Mouse (Mus musculus): ENCODE results near the gene Sgca. TPM values are rescaled to one million over a fixed set of nuclear protein-coding genes. Genes with fewer than 3 reads are reported as not detected.
A peak's percentile ranks its signal among the peaks of the same experiment; 100 is the strongest.

Sgca gene
- total RNA-seq, 2 experiments from 2014 or later: 135 to 139 TPM

GRCm38 (mm10) chr11:95004136-95004936 is 28.2 kb upstream of the Sgca start:
- DNase-seq: peak in 1 of 2 experiments; percentile 55
- intact Hi-C loops (cut with DNase I): no loop called here

DNA sequence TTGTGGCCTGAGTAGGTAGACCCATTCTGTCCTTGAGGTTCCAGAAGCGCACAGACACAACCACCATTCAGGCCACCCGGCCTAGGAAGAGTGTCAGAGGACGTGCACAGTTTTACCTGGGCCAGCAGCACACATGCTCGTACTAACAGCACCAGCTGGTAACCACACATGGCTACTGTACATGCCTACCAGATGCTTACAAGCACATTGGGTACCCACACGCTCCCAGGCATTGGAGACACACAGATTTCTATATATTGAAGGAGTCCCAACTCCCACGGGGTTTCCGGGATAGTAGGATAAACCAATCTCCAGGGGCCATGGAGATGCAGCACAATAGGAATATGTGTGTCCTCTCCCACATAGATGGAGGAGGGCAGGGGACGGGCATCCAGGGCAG is 26.6 kb upstream of the Sgca start:
- DNase-seq: no peak
- intact Hi-C loops (cut with DNase I): no loop called here

- intact Hi-C loops (cut with DNase I): loop anchor here (1.0 to 2.0 kb wide), 2 partner anchors 22 to 63 kb away; no protein-coding TSS in a partner anchor
- no peak for DNase-seq
These were observed 25.6 kb upstream of the Sgca start for GRCm38 (mm10) chr11:95001584-95002347.

- intact Hi-C loops (cut with DNase I): loop anchor here (1.0 to 2.0 kb wide), 2 partner anchors 22 to 62 kb away; no protein-coding TSS in a partner anchor
These were observed 24.9 kb upstream of the Sgca start for GRCm38 (mm10) chr11:95001058-95001457.

DNA sequence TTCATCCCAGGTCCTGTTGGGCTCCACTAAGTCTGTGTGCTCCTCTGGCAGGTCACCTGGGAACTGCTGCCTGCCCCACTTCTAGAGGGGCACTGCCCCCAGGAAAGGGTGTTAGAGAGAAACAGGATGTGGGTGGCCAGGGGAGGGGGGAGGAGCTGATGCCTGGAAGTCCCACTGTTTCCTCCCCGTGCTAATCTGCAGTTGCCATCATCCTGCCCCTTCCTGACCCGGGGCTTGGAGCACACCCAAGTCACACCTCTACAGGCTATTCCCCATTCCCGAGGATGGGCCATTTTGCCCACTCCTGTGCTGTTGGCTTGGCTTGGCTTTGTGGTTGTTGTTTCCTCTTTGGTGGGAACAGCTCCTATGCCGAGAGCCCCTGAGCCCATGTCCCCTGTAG is 24.4 kb upstream of the Sgca start:
- intact Hi-C loops (cut with DNase I): loop anchor here (2.0 kb wide), 1 partner anchor 62 kb away; no protein-coding TSS in a partner anchor
- DNase-seq: peak in 1 of 2 experiments; percentile 56

More at GRCm38 (mm10) chr11:95001058-95001457, 24.9 kb upstream of the Sgca start:
- DNase-seq: peak; percentile 64 to 75

GRCm38 (mm10) chr11:95000128-95000527 is 24.0 kb upstream of the Sgca start:
- intact Hi-C loops (cut with DNase I): loop anchor here (2.0 kb wide), 1 partner anchor 61 kb away; no protein-coding TSS in a partner anchor
- DNase-seq: no peak

DNA sequence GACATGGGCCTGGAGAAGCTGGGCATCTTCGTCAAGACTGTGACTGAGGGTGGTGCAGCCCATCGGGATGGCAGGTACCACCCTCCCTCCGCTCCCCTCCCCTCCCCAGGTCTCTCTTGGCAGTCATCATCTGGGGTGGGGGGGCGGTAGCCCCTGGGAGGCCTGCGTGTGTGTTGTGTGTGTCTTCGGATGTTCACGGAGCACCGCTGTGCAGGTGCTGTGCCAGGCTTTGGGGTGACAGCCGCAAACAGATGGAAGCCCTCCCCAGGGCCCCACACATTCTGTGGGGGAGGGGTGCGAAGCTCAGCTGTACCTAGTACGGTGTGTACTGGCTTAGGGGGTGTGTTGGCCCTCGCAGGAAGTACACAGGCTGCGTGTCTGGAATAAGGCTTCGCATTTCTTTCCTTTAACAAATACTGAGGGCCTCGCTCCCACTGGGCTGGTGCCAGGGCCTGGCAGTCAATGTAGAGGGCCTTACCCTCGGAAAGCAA is 22.0 kb upstream of the Sgca start:
- intact Hi-C loops (cut with DNase I): no loop called here
- DNase-seq: peak in 1 of 2 experiments; percentile 32

DNA sequence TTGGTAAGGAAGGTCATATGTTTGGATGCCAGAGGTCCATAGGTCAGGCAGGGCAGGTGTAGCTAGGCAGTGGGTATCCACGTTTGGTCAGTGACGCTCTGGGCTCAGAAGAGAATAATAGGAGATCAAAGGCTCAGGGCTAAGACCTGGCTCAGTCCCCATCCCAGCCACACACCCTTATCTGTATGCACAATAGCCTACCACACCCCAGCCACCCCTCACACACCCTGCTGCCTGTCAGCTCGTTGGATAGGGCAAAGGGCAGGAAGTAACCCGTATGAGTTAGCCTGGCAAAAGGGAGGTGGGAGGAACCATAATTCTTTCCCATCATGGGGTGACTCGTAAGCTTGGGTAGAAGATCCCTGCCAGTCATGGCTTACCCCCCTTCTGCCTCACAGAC is 21.5 kb upstream of the Sgca start:
- intact Hi-C loops (cut with DNase I): no loop called here
- DNase-seq: no peak

- DNase-seq: no peak
- intact Hi-C loops (cut with DNase I): no loop called here
These were observed 20.9 kb upstream of the Sgca start for GRCm38 (mm10) chr11:94996984-94997383.

GRCm38 (mm10) chr11:94996101-94996500 is 20.0 kb upstream of the Sgca start:
- no peak for DNase-seq

DNA sequence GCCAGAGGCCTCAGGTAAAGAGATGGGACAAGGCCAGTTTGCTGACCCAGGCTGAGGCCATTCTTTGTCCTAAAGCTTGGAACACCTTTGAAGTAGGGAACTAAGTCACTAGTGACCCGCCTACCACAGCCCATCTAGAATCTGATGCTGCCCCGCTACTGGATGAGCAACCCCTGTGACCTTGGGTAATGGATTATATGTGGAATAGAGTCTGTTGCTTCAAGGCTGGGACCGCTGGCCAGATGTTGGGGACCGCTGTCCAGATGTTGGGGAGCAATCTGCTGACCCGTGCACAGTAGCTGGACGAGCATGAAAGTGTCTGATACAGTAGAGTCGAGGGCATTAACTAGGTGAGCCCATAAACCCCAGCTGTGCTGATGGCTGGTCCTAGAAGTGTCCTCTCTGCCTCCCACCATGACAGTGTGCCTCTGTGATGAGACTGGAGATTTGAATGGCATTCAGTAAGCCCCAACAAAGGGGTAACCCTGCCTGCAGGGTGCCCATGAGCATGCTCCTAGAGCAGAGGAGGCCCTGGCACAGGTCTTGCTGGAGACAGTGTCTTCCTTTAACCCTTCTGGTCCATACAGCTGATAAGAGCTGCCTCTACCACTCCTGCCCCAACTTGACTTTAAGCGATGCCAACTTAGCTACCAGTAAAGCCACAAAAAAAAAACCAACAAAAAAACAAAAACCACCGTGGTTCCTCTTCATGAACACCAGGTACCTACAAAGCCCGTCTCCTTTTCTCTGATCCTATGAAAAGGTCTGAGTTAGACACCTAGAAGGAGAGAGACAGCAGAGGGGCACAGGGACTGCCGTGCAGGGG is 19.0 kb upstream of the Sgca start:
- DNase-seq: no peak
- intact Hi-C loops (cut with DNase I): no loop called here

More at GRCm38 (mm10) chr11:94996101-94996500, 20.0 kb upstream of the Sgca start:
- intact Hi-C loops (cut with DNase I): no loop called here

GRCm38 (mm10) chr11:94994208-94994814 is 18.2 kb upstream of the Sgca start:
- intact Hi-C loops (cut with DNase I): no loop called here
- DNase-seq: peak; percentile 39 to 49

DNA sequence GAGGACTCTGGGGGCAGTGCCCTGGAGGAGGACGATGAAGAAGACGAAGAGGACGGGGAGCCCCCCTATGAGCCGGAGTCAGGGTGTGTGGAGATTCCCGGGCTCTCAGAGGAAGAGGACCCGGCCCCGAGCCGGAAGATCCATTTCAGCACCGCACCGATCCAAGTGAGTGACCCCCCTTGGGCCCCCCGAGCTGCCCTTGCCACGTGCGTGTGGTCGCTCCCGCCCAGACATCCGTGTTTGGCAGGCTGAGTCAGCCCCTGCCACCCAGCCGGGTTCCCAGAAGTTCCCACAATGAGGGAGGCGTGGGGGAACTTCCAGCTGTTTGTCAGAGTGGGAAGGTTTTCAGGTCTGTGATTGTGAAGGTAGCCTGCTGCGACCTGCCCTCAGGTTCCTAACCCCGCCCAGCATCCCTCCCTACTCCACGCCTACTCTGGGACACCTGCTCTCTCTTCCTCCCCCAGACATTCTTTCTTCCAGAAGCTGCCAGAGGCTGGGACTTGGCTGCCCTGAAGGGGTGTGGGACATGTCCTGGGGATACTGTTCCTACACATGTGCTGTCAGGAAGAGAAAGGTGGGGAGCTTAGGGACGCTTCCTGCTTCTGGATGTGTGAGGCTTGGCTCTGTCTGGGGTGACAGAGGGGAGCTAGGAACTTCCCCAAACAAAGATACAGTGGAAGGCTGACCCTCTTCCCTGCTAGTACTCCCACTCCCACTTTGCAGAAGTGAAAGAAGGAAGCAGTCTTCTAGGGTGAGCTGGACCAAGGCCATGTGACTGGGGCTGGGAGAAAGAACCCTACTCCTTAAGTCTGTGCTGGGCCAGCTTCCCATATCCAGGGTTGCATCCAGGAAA is 16.9 kb upstream of the Sgca start:
- peak; percentile 48 to 49 for DNase-seq
- intact Hi-C loops (cut with DNase I): no loop called here

DNA sequence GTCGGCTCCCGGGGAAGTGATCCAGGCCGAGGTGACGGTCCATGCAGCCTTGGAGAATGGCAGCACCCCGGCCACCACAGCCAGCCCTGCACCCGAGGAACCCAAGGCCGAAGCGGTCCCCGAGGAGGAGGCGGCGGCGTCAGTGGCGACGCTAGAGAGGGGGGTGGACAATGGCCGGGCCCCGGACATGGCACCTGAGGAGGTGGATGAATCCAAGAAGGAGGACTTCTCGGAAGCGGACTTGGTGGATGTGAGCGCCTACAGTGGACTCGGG is 16.3 kb upstream of the Sgca start:
- peak in 1 of 2 experiments; percentile 39 for DNase-seq
- intact Hi-C loops (cut with DNase I): no loop called here

- peak; percentile 66 to 73 for DNase-seq
- intact Hi-C loops (cut with DNase I): no loop called here
These were observed 15.7 kb upstream of the Sgca start for GRCm38 (mm10) chr11:94991641-94992479.

DNA sequence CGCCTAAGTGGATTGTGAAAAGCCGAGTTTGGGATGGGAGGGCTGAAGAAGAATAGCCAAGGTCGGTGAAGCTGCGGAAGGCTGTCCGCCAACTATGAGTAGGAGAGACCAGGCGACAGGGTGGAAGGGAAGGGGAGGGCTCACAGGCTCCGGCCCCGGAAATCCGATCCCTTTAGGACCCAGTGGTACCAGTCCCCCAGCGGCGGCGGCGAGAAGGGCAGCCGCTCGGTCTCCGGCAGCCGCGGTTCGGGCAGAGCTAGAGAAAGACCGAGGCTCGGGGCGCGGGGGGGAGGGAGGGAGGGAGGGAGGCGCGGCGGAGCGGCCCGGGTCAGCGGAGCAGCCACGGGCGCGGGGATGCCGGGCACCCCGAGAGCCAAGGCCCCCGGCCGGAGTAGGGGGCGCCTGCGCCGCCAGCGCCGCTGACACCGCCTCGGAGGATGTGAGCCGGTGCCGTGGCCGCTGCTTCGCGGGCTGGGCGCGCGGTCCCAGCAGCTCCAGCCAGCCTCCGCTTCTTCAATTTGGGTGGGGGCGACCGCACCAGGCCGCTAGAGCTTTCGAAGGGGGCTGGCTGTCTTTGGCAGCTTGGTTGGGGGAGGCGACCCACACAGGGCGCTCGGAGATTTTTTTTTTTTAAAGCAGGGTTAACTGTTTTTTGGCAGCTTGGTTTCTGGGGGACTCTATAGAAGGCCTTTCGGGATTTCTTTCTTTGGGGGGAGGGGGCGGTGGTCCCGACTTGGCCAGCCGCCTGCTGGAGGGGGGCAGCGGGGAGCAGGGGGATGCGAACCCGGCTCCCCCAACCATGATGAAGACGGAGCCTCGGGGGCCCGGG is 14.8 kb upstream of the Sgca start, which contains the start of gene Ppp1r9b:
TSS of gene Ppp1r9b (plus strand) at position 287 of the 829 bp plus-strand sequence.
- peak; percentile 95 to 96 for DNase-seq
- intact Hi-C loops (cut with DNase I): no loop called here

DNA sequence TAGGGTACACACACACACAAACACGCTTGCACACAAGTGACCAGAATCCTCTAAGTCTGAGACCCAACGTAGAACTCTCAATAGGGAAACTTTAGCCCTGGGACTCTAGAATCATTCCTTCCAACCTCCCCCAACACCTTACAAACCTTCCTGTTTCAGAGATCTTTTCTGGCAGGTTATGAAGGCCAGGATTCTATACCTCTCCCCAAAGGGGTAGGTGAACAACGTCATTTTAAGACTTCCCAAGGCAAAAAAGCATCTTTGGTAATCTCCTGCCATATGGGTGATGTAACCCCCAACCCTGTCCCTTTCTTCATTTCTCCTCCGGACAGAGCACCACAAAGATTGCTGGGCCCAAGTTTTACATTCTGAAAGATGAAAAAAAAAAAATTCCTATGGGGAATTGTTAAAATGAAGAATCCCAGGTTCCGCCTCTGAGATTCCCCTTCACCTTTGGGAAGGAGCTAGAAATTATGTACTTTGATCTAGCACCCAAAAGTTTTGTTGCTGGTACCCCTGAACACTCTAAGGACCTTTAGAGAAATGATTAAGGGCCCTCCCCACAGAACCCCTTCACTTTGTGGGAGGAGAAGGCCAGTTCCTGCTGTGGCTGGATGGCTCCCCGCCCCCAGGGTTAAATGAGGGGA is 14.1 kb upstream of the Sgca start:
- DNase-seq: no peak
- intact Hi-C loops (cut with DNase I): no loop called here
